Mouse (Mus musculus) liver, embryonic 16.5 days (tissue): ENCODE results near the gene Nck1. TPM values are rescaled to one million over a fixed set of nuclear protein-coding genes. Genes with fewer than 3 reads are reported as not detected.
A peak's percentile ranks its signal among the peaks of the same experiment; 100 is the strongest.

Experiments
- ATAC-seq: fragments of 200-750 bp; cut with Nextera tagmentation; 2 replicates; pipeline ENCODE4 v1.8.0; 2017; ENCODE audit warnings: low read depth, mild to moderate bottlenecking, moderate number of reproducible peaks, moderate library complexity
- H3K27ac ChIP-seq: fragments of 300-500 bp; sonication (generic); 2 replicates; pipeline ENCODE4 v1.5.1; 2014; ENCODE audit warnings: mild to moderate bottlenecking, low read length
- H3K27me3 ChIP-seq: fragments of 300-500 bp; sonication (generic); 2 replicates; pipeline ENCODE4 v1.6.1; 2014; ENCODE audit warnings: low read depth, low read length, mixed read lengths; ENCODE audit not compliant: control insufficient read depth, insufficient read depth
- H3K36me3 ChIP-seq: fragments of 300-500 bp; sonication (generic); 2 replicates; pipeline ENCODE4 v1.6.1; 2014; ENCODE audit warnings: mild to moderate bottlenecking; ENCODE audit not compliant: control insufficient read depth, insufficient read depth
- H3K4me1 ChIP-seq: fragments of 300-500 bp; sonication (generic); 2 replicates; pipeline ENCODE4 v1.6.1; 2014; ENCODE audit warnings: low read depth, low read length, mixed read lengths; ENCODE audit not compliant: control insufficient read depth
- H3K4me2 ChIP-seq: fragments of 300-500 bp; sonication (generic); 2 replicates; pipeline ENCODE4 v1.6.1; 2014; ENCODE audit warnings: low read depth, low read length, mixed read lengths
- H3K4me3 ChIP-seq: fragments of 300-500 bp; sonication (generic); 2 replicates; pipeline ENCODE4 v1.5.1; 2014; ENCODE audit warnings: low read depth, mild to moderate bottlenecking, low read length
- H3K9ac ChIP-seq: fragments of 300-500 bp; sonication (generic); 2 replicates; pipeline ENCODE4 v1.6.1; 2014; ENCODE audit warnings: low read depth, low read length
- H3K9me3 ChIP-seq: fragments of 300-500 bp; sonication (generic); replicated peaks from 2 replicates; pipeline ENCODE4 v1.6.1; 2016; ENCODE audit warnings: low read length; ENCODE audit not compliant: control insufficient read depth
- WGBS: fragments of 180-500 bp; shearing (Covaris S2); extraction: QIAGEN DNeasy Blood & Tissue Kit; methylation state at CpG from one replicate; pipeline ENCODE4 v1.1.7; 2014; ENCODE audit not compliant: insufficient replicate concordance; 5-methylcytosine and 5-hydroxymethylcytosine counted together
- polyA plus RNA-seq: library from polyadenylated mRNA; unstranded; fragments of >200 nt; fragmentation: Nextera tagmentation; extraction: Ambion mirVana; gene quantifications from 2 replicates; pipeline ENCODE4 v1.2.1, GENCODE M21; 2015

Nck1 gene
- polyA plus RNA-seq, 1 experiment from 2014 or later: 23.4 TPM

DNA sequence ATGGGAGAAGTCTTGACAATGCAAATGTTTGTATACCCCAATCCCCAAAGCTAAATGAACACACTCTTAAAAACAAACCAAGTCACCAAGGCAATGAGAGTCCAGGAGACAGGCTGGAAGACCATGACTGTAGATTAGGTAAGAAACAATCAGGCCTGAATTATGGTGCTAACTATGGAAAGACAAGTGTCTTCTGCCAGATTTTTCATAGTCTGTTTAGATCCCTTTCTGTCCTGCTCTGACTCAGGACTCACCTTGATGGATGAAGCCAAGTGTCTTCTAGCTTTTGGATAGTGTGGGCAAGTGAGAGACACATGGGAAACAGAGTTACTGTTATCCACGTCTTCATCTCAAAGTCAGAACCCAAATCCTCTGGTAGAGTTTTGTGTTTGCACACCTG is 25.6 kb upstream of the Nck1 start:
- H3K4me2 ChIP-seq: no peak overlapping the region
- no peaks in the 10 kb centered on the region for H3K9me3 ChIP-seq
- H3K27ac ChIP-seq: no peak overlapping the region
- H3K36me3 ChIP-seq: no peaks in the 10 kb centered on the region
- no peak overlapping the region for H3K9ac ChIP-seq
- H3K27me3 ChIP-seq: peaks cover 20% of the 10 kb centered on the region
- peaks cover 2% of the 10 kb centered on the region; the same call in 1 of the 2 replicates for H3K4me1 ChIP-seq
- no peak for ATAC-seq
- WGBS: 53% methylated on average over 1 of the region's 1 CpGs
- H3K4me3 ChIP-seq: no peak overlapping the region

DNA sequence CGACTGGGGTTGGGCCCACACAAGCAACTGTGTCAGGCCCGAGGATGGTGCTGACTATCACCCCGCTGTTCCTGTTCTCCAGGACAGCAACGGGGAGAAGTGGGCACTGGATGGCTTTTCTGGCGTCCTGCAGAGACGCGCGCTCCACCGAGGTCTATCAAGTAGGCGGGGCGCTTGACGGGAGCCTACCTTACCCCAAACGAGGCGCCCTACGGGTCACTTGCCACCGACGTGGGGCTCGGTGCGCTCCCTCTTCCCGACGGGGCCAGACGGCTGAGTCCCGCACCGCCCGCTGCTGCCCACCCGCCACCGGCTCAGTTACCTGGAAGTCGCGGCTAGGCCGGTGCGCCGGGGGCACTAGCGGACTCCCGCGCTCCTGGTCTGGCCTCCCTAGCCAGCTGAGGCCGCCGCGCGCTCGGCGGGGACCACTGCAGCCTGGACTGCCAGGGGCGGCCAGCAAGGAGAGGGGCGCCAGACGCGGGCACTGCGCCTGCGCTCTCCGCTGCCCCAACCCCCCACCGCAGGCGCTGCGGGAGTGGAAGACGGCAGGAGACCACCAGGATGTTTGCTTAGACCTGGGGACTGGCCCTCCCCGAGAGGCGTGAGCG is 24.8 kb upstream of the Nck1 start, which contains the start of gene Slc35g2:
Slc35g2 (minus strand) TSS at position 465 of the 608 bp plus-strand sequence.
- H3K4me3 ChIP-seq: peak within 1 kb of the TSS; percentile 52
- peak; percentile 30; the same call in 1 of the 2 replicates for ATAC-seq
- H3K9ac ChIP-seq: peak within 1 kb of the TSS; percentile 3; the same call in 1 of the 2 replicates
- WGBS: under 1% methylated on average over 53 of the region's 55 CpGs
- H3K4me1 ChIP-seq: peaks cover 2% of the 10 kb centered on the region; the same call in 1 of the 2 replicates
- H3K27ac ChIP-seq: no peak within 1 kb of the TSS
- no peaks in the 10 kb centered on the region for H3K9me3 ChIP-seq
- no peaks in the 10 kb centered on the region for H3K36me3 ChIP-seq
- peaks cover 20% of the 10 kb centered on the region for H3K27me3 ChIP-seq
- H3K4me2 ChIP-seq: peak within 1 kb of the TSS; percentile 69

DNA sequence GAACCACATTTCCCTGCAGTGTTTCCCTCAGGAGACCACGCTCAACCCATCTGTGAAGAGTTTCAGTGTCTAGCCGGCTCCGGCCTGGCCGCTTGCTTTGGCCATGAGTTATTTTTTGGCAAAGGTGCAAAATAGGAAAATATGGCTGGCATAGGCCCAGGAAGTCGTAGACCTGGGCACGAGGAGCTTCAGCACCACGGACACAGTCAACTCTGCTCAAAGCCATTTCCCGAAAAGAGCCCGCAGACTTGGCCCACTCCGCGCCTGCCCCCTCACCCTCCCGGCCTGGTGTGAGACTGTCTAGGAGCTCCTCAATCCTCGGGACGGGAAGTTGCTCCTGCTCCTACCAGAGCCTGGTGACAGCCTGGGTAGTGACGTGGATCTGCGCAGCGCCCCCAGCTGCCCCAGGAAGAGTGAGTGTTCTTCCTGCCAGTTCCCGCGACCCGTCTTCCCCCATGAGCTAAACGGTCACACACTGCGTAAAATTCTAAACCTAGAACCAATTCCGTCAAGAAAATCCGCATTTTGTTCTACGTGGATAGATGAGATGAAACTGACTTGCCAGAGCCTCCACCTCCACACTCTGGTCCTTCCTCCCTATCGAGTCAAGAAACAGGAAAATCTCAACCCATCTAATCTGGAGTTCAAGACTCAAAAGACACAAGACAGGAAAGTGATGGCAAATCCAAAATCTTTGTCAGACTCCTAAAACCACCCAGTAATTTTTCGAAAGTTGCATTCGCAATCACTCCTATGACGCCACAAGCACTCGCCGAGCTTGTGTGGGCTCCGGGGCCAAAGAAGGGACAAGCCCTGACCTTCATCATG is 24.1 kb upstream of the Nck1 start:
- peak; percentile 47; the same call in 1 of the 2 replicates for ATAC-seq

DNA sequence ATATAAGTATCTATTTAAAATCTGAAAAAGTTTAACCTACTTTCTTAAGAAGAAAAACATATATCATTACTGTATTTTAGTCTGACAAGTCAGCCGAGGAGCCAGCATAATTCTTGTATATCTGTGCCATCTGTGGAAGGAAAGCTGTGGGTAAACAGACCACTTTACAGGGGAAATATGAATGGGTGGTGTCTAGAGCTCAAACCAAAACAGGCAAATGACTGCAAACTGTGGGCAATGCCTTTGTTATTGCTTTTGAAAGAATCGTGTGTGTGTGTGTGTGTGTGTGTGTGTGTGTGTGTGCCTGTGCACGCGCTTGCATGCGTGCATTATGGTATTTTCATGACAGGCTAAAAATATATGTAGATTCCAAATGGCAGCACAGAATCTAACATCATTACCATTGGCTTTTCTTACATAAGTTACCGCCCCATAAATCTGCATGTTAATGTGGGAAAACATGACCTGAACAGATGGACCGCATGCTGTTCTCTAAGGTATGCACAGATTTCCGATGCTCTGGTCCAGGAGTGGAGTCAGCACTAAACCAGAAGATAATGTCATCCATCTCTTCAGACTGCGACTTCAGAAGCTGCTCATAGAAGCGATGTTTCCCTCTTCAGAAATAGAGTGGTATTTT is 14.4 kb upstream of the Nck1 start:
- no peak overlapping the region for H3K27ac ChIP-seq
- H3K36me3 ChIP-seq: no peaks in the 10 kb centered on the region
- 72% methylated on average over 10 of the region's 10 CpGs for WGBS
- no peak overlapping the region for H3K4me3 ChIP-seq
- no peaks in the 10 kb centered on the region for H3K9me3 ChIP-seq
- ATAC-seq: no peak
- no peak overlapping the region for H3K4me2 ChIP-seq
- no peaks in the 10 kb centered on the region for H3K4me1 ChIP-seq
- no peaks in the 10 kb centered on the region for H3K27me3 ChIP-seq
- H3K9ac ChIP-seq: no peak overlapping the region

More for the DNA sequence above, 24.1 kb upstream of the Nck1 start:
- Histone ChIP-seq H3K27ac (no peak overlapping the region), H3K9me3 (no peaks in the 10 kb centered on the region), H3K4me3 (peak overlapping the region; percentile 52), H3K4me2 (peak overlapping the region; percentile 69), H3K4me1 (peaks cover 2% of the 10 kb centered on the region; the same call in 1 of the 2 replicates), H3K36me3 (no peaks in the 10 kb centered on the region), H3K9ac (no peak overlapping the region; the same call in 1 of the 2 replicates), H3K27me3 (peaks cover 20% of the 10 kb centered on the region)
- whole genome bisulfite sequencing: 7% methylated on average over 32 of the region's 32 CpGs

DNA sequence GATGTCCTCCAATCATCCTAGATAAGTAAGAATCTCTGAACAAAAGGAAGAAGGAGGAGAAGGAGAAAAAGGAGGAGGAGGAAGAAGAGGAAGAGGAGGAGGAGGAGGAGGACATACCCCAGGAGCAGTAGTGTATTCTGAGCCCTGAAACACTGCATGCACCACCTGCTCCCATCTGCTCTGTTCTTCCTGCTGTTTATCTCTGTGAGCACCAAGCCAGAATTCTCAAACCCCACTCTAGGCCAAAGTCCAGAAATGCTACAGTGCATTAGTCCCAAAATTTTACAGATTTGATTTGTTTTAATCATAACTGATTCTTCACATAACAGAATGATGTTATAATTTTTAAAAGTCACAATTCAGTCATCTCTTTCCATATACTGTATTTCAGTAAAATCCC is 13.1 kb upstream of the Nck1 start:
- no peak for ATAC-seq
- Histone ChIP-seq H3K4me1 (no peaks in the 10 kb centered on the region), H3K27me3 (no peaks in the 10 kb centered on the region), H3K9ac (no peak overlapping the region), H3K4me3 (no peak overlapping the region), H3K9me3 (no peaks in the 10 kb centered on the region), H3K4me2 (no peak overlapping the region), H3K27ac (no peak overlapping the region), H3K36me3 (no peaks in the 10 kb centered on the region)

DNA sequence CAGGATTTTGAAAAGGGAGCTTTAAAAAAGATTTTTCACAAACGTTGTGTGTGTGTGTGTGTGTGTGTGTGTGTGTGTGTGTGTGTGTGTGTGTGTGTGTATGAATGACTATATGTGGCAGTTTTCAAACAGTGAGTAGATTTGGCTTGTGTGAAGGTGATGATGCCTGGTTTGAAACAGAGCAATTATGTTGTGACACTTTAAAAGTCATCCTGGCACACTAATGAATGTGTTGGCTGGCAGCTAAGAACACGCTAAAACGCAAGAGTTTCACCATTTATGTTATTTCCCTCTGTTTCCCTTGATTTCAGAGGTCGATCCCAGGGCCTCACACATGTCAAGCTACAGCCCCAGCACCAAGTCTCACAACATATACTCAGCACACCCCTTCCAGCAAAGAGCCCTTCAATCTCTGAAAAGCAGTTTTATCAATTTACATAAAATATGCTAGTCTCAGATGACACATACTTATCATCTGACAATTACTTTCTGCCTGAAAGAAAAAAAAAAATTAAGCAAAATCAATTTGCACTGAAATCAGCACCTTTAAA is 12.2 kb upstream of the Nck1 start:
- 59% methylated on average over 4 of the region's 4 CpGs for WGBS

DNA sequence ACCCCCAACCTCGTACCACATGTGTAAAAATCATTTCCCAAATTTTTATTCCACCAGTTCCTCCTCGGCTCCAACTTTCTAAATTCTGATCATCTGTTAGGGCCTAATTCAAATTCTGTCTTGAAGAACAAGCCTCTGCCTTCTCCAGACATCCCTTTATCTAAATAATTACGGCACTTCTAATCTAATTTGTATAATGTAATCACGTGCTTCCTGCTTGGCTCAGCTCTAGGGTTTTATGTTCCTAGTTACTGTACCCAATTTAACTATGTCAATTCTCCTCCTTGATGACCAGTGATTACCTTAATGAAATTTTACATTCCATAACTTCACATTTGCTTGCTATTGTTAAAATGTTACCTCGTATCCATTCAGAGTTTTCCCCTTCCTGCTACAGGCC is 9.8 kb upstream of the Nck1 start:
- no peak overlapping the region for H3K4me3 ChIP-seq
- no peaks in the 10 kb centered on the region for H3K9me3 ChIP-seq
- no peak overlapping the region for H3K27ac ChIP-seq
- H3K4me1 ChIP-seq: no peaks in the 10 kb centered on the region
- H3K4me2 ChIP-seq: no peak overlapping the region
- H3K36me3 ChIP-seq: no peaks in the 10 kb centered on the region
- ATAC-seq: no peak
- WGBS: 66% methylated on average over 5 of the region's 5 CpGs
- no peaks in the 10 kb centered on the region for H3K27me3 ChIP-seq
- no peak overlapping the region for H3K9ac ChIP-seq

More for the DNA sequence above, 12.2 kb upstream of the Nck1 start:
- Histone ChIP-seq H3K9me3 (no peaks in the 10 kb centered on the region), H3K4me1 (no peaks in the 10 kb centered on the region), H3K36me3 (no peaks in the 10 kb centered on the region), H3K4me3 (no peak overlapping the region), H3K9ac (no peak overlapping the region), H3K27me3 (no peaks in the 10 kb centered on the region), H3K4me2 (no peak overlapping the region), H3K27ac (no peak overlapping the region)
- no peak for ATAC-seq

DNA sequence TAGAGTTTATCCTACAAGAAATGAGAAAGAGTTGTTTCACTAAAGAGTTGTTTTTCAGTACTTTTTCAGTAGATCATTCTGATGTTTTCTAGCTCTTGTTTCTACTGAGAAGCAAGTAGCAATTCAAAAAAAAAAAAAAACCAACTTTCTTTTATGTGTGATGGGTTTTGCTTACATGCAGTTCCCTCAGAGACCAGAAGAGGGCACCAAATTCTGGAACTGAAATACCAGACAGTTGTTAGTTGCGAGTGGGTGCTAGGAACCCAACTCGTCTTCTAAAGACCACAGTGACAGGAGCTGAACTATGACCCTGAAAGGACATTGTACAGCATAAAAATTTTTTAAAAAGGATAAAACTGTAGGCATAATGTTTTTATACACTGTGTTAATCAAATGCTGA is 2.4 kb upstream of the Nck1 start:
- ATAC-seq: no peak
- peaks cover 2% of the 10 kb centered on the region; the same call in 1 of the 2 replicates for H3K9me3 ChIP-seq
- no peak overlapping the region for H3K4me3 ChIP-seq
- WGBS: 77% methylated on average over 2 of the region's 2 CpGs
- peaks cover 16% of the 10 kb centered on the region for H3K4me1 ChIP-seq
- no peaks in the 10 kb centered on the region for H3K27me3 ChIP-seq
- no peak overlapping the region for H3K27ac ChIP-seq
- H3K36me3 ChIP-seq: no peaks in the 10 kb centered on the region
- H3K4me2 ChIP-seq: no peak overlapping the region
- no peak overlapping the region for H3K9ac ChIP-seq
